Mouse (Mus musculus) CH12.LX (cell line): ENCODE data around the gene Ston1. TPM values are rescaled to one million over a fixed set of nuclear protein-coding genes. Genes with fewer than 3 reads are reported as not detected.
A peak's percentile ranks its signal among the peaks of the same experiment; 100 is the strongest.

ENCODE experiments used
- DNase-seq: peaks from one replicate; pipeline ENCODE4 v3.0.0-alpha.2; 2013; ENCODE audit errors: extremely low read depth
- H3K27ac ChIP-seq: 2 replicates; pipeline ENCODE4 v1.5.1; 2012; ENCODE audit warnings: low read depth, mild to moderate bottlenecking, control low read depth, moderate library complexity; ENCODE audit not compliant: insufficient read depth
- H3K27me3 ChIP-seq: replicated peaks from 2 replicates; pipeline ENCODE3; 2012; ENCODE audit warnings: inconsistent platforms
- H3K36me3 ChIP-seq, 2 experiments: replicated peaks in 1 of 2; 2 replicates each; pipeline versions ENCODE3 to v1.6.1; 2012; ENCODE audit warnings: inconsistent platforms in 1 of 2, low read length in 1 of 2, mild to moderate bottlenecking in 1 of 2, mixed read lengths in 1 of 2, moderate library complexity in 1 of 2; ENCODE audit not compliant: control insufficient read depth in 1 of 2, insufficient read depth in 1 of 2
- H3K4me1 ChIP-seq, 2 experiments: 2 replicates each; pipeline ENCODE4 v1.6.1; 2012; ENCODE audit warnings: inconsistent platforms in 1 of 2, moderate library complexity in 1 of 2; ENCODE audit not compliant: insufficient read depth in 2 of 2, control insufficient read depth in 1 of 2
- H3K4me2 ChIP-seq: 2 replicates; pipeline ENCODE4 v1.6.1; 2012; ENCODE audit warnings: low read depth, mild to moderate bottlenecking, control low read depth; ENCODE audit not compliant: poor library complexity, insufficient read depth, severe bottlenecking
- H3K4me3 ChIP-seq, 3 experiments: fragments of 150-350 bp in 1 of 3; sonication (generic) in 1 of 3; replicated peaks in 1 of 3; 2 replicates each; pipeline versions ENCODE3 to v1.5.1; 2011 to 2012; ENCODE audit warnings: low read depth in 2 of 3, low read length in 2 of 3, mild to moderate bottlenecking in 2 of 3, moderate library complexity in 2 of 3, control low read depth in 1 of 3, improper control_type of control experiment in 1 of 3, inconsistent platforms in 1 of 3, mixed read lengths in 1 of 3; ENCODE audit not compliant: poor library complexity in 1 of 3
- H3K79me2 ChIP-seq: replicated peaks from 2 replicates; pipeline ENCODE4 v1.6.1; 2012; ENCODE audit warnings: mild to moderate bottlenecking, moderate library complexity; ENCODE audit not compliant: control insufficient read depth, poor library complexity, insufficient read depth, severe bottlenecking; ENCODE audit errors: extremely low read depth
- H3K9ac ChIP-seq: 2 replicates; pipeline ENCODE4 v1.6.1; 2012; ENCODE audit warnings: low read depth, mild to moderate bottlenecking, control low read depth, moderate library complexity; ENCODE audit not compliant: insufficient read depth
- H3K9me3 ChIP-seq: replicated peaks from 2 replicates; pipeline ENCODE3; 2012; ENCODE audit warnings: low read length, inconsistent platforms, mixed read lengths
- BHLHE40 ChIP-seq: IDR thresholded peaks from 2 replicates; pipeline ENCODE4 v1.6.1; 2011; ENCODE audit warnings: mild to moderate bottlenecking, low read depth, low read length, improper control_type of control experiment
- CTCF ChIP-seq, 2 experiments: IDR thresholded peaks in 1 of 2; conservative IDR thresholded peaks in 1 of 2; 2 replicates each; pipeline ENCODE4 v1.5.1; 2011 to 2012; ENCODE audit warnings: low read depth in 2 of 2, low read length in 2 of 2, improper control_type of control experiment in 1 of 2, inconsistent platforms in 1 of 2, mild to moderate bottlenecking in 1 of 2, moderate library complexity in 1 of 2
- ETS1 ChIP-seq: conservative IDR thresholded peaks from 2 replicates; pipeline ENCODE4 v1.6.1; 2012; ENCODE audit warnings: low read depth, mild to moderate bottlenecking, inconsistent platforms, low read length, improper control_type of control experiment, moderate library complexity
- GABPA ChIP-seq: IDR thresholded peaks from 2 replicates; pipeline ENCODE4 v1.6.1; 2012; ENCODE audit warnings: low read depth, low read length, improper control_type of control experiment, inconsistent platforms; ENCODE audit not compliant: insufficient replicate concordance
- HCFC1 ChIP-seq: IDR thresholded peaks from 2 replicates; pipeline ENCODE4 v1.6.1; 2012; ENCODE audit warnings: low read depth, mild to moderate bottlenecking, inconsistent platforms, low read length, improper control_type of control experiment
- IRF4 ChIP-seq: IDR thresholded peaks from 2 replicates; pipeline ENCODE4 v1.6.1; 2014; ENCODE audit warnings: low read depth, mild to moderate bottlenecking, inconsistent platforms, low read length, improper control_type of control experiment
- KAT2A ChIP-seq: IDR thresholded peaks from 2 replicates; pipeline ENCODE4 v1.6.1; 2012; ENCODE audit warnings: low read length, improper control_type of control experiment, inconsistent platforms; ENCODE audit not compliant: insufficient replicate concordance
- MAFK ChIP-seq: IDR thresholded peaks from 2 replicates; pipeline ENCODE4 v1.6.1; 2011; ENCODE audit warnings: low read length, improper control_type of control experiment; ENCODE audit not compliant: insufficient replicate concordance
- MAX ChIP-seq: IDR thresholded peaks from 2 replicates; pipeline ENCODE4 v1.6.1; 2011; ENCODE audit warnings: low read length, improper control_type of control experiment
- MEF2A ChIP-seq: IDR thresholded peaks from 2 replicates; pipeline ENCODE4 v1.6.1; 2014; ENCODE audit warnings: low read depth, mild to moderate bottlenecking, inconsistent platforms, low read length, improper control_type of control experiment, borderline replicate concordance
- MYC ChIP-seq: IDR thresholded peaks from 2 replicates; pipeline ENCODE4 v1.6.1; 2011; ENCODE audit warnings: low read depth, mild to moderate bottlenecking, improper control_type of control experiment, low read length
- NRF1 ChIP-seq: IDR thresholded peaks from 2 replicates; pipeline ENCODE4 v1.6.1; 2014; ENCODE audit warnings: low read depth, mild to moderate bottlenecking, inconsistent platforms, low read length, improper control_type of control experiment, moderate library complexity
- PAX5 ChIP-seq: IDR thresholded peaks from 2 replicates; pipeline ENCODE4 v1.6.1; 2012; ENCODE audit warnings: low read length, inconsistent platforms, mixed read lengths
- RAD21 ChIP-seq: IDR thresholded peaks from 2 replicates; pipeline ENCODE4 v1.6.1; 2011; ENCODE audit warnings: low read depth, mild to moderate bottlenecking, low read length, improper control_type of control experiment, moderate library complexity
- RCOR1 ChIP-seq: conservative IDR thresholded peaks from 2 replicates; pipeline ENCODE4 v1.6.1; 2012; ENCODE audit warnings: low read depth, mild to moderate bottlenecking, inconsistent platforms, low read length, improper control_type of control experiment
- SIN3A ChIP-seq: IDR thresholded peaks from 2 replicates; pipeline ENCODE4 v1.6.1; 2012; ENCODE audit warnings: low read length, improper control_type of control experiment, inconsistent platforms
- SMC3 ChIP-seq: IDR thresholded peaks from 2 replicates; pipeline ENCODE4 v1.6.1; 2011; ENCODE audit warnings: low read depth, low read length, improper control_type of control experiment
- TBP ChIP-seq: conservative IDR thresholded peaks from 2 replicates; pipeline ENCODE4 v1.6.1; 2011; ENCODE audit warnings: low read depth, low read length, improper control_type of control experiment
- TCF12 ChIP-seq: IDR thresholded peaks from 2 replicates; pipeline ENCODE4 v1.6.1; 2014; ENCODE audit warnings: low read depth, mild to moderate bottlenecking, inconsistent platforms, low read length, improper control_type of control experiment
- UBTF ChIP-seq: IDR thresholded peaks from 2 replicates; pipeline ENCODE4 v1.6.1; 2012; ENCODE audit warnings: low read depth, mild to moderate bottlenecking, inconsistent platforms, low read length, improper control_type of control experiment, moderate library complexity
- ZMIZ1 ChIP-seq: IDR thresholded peaks from 2 replicates; pipeline ENCODE4 v1.6.1; 2012; ENCODE audit warnings: low read depth, mild to moderate bottlenecking, inconsistent platforms, low read length, improper control_type of control experiment
- dilution Hi-C: fragments of 300-500 bp; cut with MboI; formaldehyde crosslinking; loops from 2 replicates; pipeline ENCODE4 v1.14.3; 2020; ENCODE audit warnings: low sequenced_read_pairs; ENCODE audit not compliant: extremely low pct_unique_long_range_greater_than_20kb, extremely low pct_ligation_motif_present
- in situ Hi-C: fragments of 300-500 bp; cut with MboI; formaldehyde crosslinking; loops from 3 replicates; pipeline ENCODE4 v1.14.3; 2019; ENCODE audit warnings: low sequenced_read_pairs, low pct_ligation_motif_present, low pct_unique_long_range_greater_than_20kb, mixed read lengths
- polyA plus RNA-seq: library from polyadenylated mRNA; unstranded; fragments of >175 nt; gene quantifications from 2 replicates; pipeline ENCODE4 v1.2.1, GENCODE M21; 2012; ENCODE audit warnings: low read depth; ENCODE audit not compliant: insufficient read length
- total RNA-seq, 2 experiments: library from RNA; depleted of rRNA; stranded (reverse); fragments of 300-350 nt in 1 of 2; fragments of >200 nt in 1 of 2; gene quantifications; 2 replicates each; pipeline ENCODE4 v1.2.3; 2012 to 2014

The Ston1 gene
- total and polyA plus RNA-seq, 3 experiments, result 0.98 to 6.0 (median 1.1) TPM

DNA sequence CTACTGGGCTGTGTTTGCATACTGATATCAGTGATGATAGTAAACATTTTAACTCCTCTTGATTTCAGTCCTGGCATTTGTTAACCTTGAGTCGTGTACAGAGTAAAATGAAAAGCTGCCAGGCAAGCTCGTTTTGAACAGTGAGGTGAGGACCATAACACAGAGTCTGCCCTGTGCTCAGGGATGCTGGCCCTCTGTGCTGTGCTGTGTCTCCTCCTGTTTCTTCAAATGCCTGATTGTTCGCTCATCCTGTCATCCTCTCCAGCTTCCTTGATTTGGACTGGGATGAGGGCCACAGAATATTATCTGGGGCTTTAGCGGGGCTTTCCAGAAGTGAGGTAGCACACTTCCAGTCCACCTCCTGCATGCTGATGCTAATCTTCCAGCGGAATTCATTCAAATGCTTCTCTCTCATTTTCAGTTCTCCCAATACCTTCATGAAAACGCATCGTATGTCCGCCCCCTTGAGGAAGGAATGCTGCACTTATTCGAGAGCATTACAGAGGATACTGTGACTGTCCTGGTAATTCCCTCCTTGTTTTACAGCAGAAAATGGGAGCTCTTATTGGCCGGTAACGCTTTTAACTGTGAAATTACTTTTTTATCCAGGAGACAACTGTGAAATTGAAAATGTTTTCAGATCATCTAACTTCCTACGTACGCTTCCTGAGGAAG lies 39.2 kb upstream of the Ston1 start:
- dilution Hi-C loops, result no loop called here
- in situ Hi-C loops, result no loop called here
- H3K36me3 ChIP-seq, result peaks cover 39 to 74% of the 10 kb centered on the region in 2 experiments

DNA sequence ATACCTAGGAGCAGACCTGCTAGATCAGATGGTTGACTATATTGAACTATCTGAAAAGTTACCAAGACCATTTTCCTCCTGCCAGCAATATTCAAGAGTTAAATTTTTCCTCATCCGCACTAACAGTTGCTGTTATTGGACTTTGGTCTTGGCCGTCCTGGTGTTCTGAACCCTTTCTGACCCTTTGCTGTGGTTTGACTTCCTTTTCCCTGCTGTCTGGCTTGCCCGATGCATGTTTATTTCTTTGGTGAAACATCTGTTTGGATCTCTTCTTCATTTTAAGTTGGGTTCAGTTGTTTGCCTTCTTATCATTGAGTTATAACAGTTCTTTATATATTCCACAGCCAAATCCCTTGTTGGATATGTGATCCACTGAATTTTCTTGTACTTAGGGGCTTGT lies 33.9 kb upstream of the Ston1 start:
- Histone ChIP-seq H3K27me3 (no peaks in the 10 kb centered on the region), H3K36me3 (peaks cover 47 to 78% of the 10 kb centered on the region in 2 experiments), H3K9ac (no peak overlapping the region), H3K79me2 (no peaks in the 10 kb centered on the region), H3K4me3 (no peak overlapping the region), H3K4me1 (no peaks in the 10 kb centered on the region), H3K9me3 (no peaks in the 10 kb centered on the region), H3K27ac (no peak overlapping the region), H3K4me2 (no peak overlapping the region)
- DNase-seq, result no peak
- in situ Hi-C loops (no loop called here), dilution Hi-C loops (no loop called here)
- no peak for TF ChIP-seq ZMIZ1
- no peak for TF ChIP-seq SIN3A
- no peak for TF ChIP-seq NRF1
- no peak for TF ChIP-seq MEF2A
- no peak for TF ChIP-seq GABPA
- TF ChIP-seq TCF12, result no peak
- no peak for TF ChIP-seq UBTF
- TF ChIP-seq MYC, result no peak
- TF ChIP-seq IRF4, result no peak
- no peak for TF ChIP-seq SMC3
- TF ChIP-seq RCOR1, result no peak
- TF ChIP-seq KAT2A, result no peak
- no peak for TF ChIP-seq HCFC1
- no peak for TF ChIP-seq ETS1
- TF ChIP-seq BHLHE40, result no peak
- no peak for TF ChIP-seq MAX
- TF ChIP-seq PAX5, result no peak
- TF ChIP-seq MAFK, result no peak
- no peak for TF ChIP-seq TBP

More for the DNA sequence above, 39.2 kb upstream of the Ston1 start:
- Histone ChIP-seq H3K27ac (no peak overlapping the region), H3K79me2 (no peaks in the 10 kb centered on the region), H3K9me3 (no peaks in the 10 kb centered on the region), H3K4me3 (no peak overlapping the region), H3K27me3 (no peaks in the 10 kb centered on the region), H3K4me1 (peaks cover 14 to 45% of the 10 kb centered on the region in 2 experiments), H3K4me2 (no peak overlapping the region), H3K9ac (no peak overlapping the region)
- no peak for DNase-seq
- TF ChIP-seq CTCF (conservative IDR thresholded peaks at IDR 0.05 in 1 of 2, IDR thresholded peaks at IDR 0.05 in 1 of 2; ENCODE audit: low read depth in 2 of 2, low read length in 2 of 2) (peak in 1 of 2 experiments; percentile 25; a peak in 1 of 4 replicates), GABPA (no peak), RAD21 (peak; percentile 18)
